Mouse (Mus musculus): ENCODE results near the gene Gm12184. TPM values are rescaled to one million over a fixed set of nuclear protein-coding genes. Genes with fewer than 3 reads are reported as not detected.
A peak's percentile ranks its signal among the peaks of the same experiment; 100 is the strongest.

Gene Gm12184
- polyA plus RNA-seq, 1 experiment: 13.2 TPM

DNA sequence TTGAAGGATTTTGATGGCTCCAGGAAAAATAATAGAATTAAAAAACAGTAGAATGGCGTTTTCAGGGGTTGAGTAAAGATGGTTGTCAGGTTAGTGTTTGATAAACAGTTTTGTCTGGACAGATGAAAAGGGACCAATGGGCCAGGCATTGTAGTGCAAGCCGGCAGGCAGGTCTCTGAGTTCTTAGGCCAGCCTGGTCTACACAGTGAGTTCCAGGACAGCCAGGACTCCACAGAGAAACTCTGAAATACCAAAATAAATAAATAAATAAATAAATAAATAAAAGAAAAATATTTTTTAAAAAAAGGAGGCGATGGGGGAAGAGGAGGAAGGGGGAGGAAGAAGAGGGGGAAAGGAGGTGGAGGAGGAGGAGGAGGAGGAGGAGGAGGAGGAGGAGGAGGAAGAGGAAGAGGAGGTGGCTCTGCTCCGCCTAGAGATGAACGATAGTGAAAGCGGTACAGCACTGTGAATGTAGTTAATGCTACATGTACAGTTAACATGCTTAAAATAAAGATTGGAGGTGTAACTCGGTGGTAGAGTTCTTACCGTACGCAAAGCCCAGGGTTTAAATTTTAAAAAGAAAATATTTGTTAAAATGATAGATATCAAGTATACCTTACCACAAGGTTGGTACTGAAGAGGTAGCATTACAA lies 6.7 kb upstream of the Gm12184 start:
- peak overlapping the region; percentile 38 for H3K4me3 ChIP-seq
- H3K36me3 ChIP-seq (ENCODE audit: control insufficient read depth, insufficient read depth): no peaks in the 10 kb centered on the region
- H3K4me2 ChIP-seq (ENCODE audit: low read depth): peak overlapping the region; percentile 60
- no peaks in the 10 kb centered on the region for H3K79me2 ChIP-seq (ENCODE audit: control insufficient read depth, insufficient read depth)
- TF ChIP-seq REST (IDR thresholded peaks at IDR 0.05; ENCODE audit: insufficient read depth, insufficient read length) (no peak), POLR2AphosphoS2 (IDR thresholded peaks at IDR 0.05; ENCODE audit: insufficient read length, low read depth) (no peak), MAX (IDR thresholded peaks at IDR 0.05; ENCODE audit: low read depth) (no peak), SRF (IDR thresholded peaks at IDR 0.05; ENCODE audit: control insufficient read depth, insufficient read length, low read depth) (no peak), USF1 (IDR thresholded peaks at IDR 0.05; ENCODE audit: low read depth) (no peak), MYOD1 (IDR thresholded peaks at IDR 0.05; ENCODE audit: control insufficient read depth in 1 of 3, insufficient read length in 2 of 3, low read depth in 2 of 3) (no peak), E2F4 (IDR thresholded peaks at IDR 0.05; ENCODE audit: insufficient read depth) (no peak), MYOG (IDR thresholded peaks at IDR 0.05; ENCODE audit: control insufficient read depth in 1 of 3, insufficient read depth in 1 of 3, insufficient read length in 2 of 3, low read depth in 2 of 3) (no peak), TCF12 (IDR thresholded peaks at IDR 0.05; ENCODE audit: insufficient read depth, poor library complexity, severe bottlenecking) (no peak), TCF3 (IDR thresholded peaks at IDR 0.05; ENCODE audit: insufficient read length, low read depth) (no peak), POLR2A (IDR thresholded peaks at IDR 0.05; ENCODE audit: insufficient read length, low read depth) (no peak), CEBPB (IDR thresholded peaks at IDR 0.05; ENCODE audit: insufficient read depth, poor library complexity, severe bottlenecking) (no peak)
- H3K27me3 ChIP-seq (ENCODE audit: control insufficient read depth, insufficient read depth, insufficient read length): no peaks in the 10 kb centered on the region
- H3ac ChIP-seq (ENCODE audit: control insufficient read depth, insufficient read length): no peak overlapping the region

DNA sequence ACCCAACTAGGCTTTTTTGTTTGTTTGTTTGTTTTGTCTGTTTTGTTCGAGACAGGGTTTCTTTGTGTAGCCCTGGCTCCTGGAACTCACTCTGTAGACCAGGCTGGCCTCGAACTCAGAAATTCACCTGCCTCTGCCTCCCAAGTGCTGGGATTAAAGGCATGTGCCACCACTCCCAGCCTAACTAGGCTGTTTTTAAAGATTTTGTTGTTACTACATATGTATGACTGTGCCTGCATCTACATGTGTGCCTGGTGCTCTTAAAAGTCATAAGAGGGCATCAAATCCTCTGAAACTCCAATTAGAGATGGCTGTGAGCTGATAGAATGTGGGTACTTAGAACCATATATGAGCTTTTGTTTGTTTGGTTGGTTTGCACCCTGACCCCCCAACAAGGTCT lies 4.8 kb upstream of the Gm12184 start:
- Histone ChIP-seq H3K79me2 (ENCODE audit: control insufficient read depth, insufficient read depth) (no peaks in the 10 kb centered on the region), H3K27me3 (ENCODE audit: control insufficient read depth, insufficient read depth, insufficient read length) (no peaks in the 10 kb centered on the region), H3K36me3 (ENCODE audit: control insufficient read depth, insufficient read depth) (no peaks in the 10 kb centered on the region), H3ac (ENCODE audit: control insufficient read depth, insufficient read length) (no peak overlapping the region), H3K4me3 (no peak overlapping the region), H3K4me2 (ENCODE audit: low read depth) (no peak overlapping the region)
- TF ChIP-seq POLR2AphosphoS2 (IDR thresholded peaks at IDR 0.05; ENCODE audit: insufficient read length, low read depth) (no peak), TCF3 (IDR thresholded peaks at IDR 0.05; ENCODE audit: insufficient read length, low read depth) (no peak), E2F4 (IDR thresholded peaks at IDR 0.05; ENCODE audit: insufficient read depth) (no peak), MAX (IDR thresholded peaks at IDR 0.05; ENCODE audit: low read depth) (no peak), MYOD1 (IDR thresholded peaks at IDR 0.05; ENCODE audit: control insufficient read depth in 1 of 3, insufficient read length in 2 of 3, low read depth in 2 of 3) (no peak), CEBPB (IDR thresholded peaks at IDR 0.05; ENCODE audit: insufficient read depth, poor library complexity, severe bottlenecking) (no peak), REST (IDR thresholded peaks at IDR 0.05; ENCODE audit: insufficient read depth, insufficient read length) (no peak), SRF (IDR thresholded peaks at IDR 0.05; ENCODE audit: control insufficient read depth, insufficient read length, low read depth) (no peak), TCF12 (IDR thresholded peaks at IDR 0.05; ENCODE audit: insufficient read depth, poor library complexity, severe bottlenecking) (no peak), MYOG (IDR thresholded peaks at IDR 0.05; ENCODE audit: control insufficient read depth in 1 of 3, insufficient read depth in 1 of 3, insufficient read length in 2 of 3, low read depth in 2 of 3) (no peak)

DNA sequence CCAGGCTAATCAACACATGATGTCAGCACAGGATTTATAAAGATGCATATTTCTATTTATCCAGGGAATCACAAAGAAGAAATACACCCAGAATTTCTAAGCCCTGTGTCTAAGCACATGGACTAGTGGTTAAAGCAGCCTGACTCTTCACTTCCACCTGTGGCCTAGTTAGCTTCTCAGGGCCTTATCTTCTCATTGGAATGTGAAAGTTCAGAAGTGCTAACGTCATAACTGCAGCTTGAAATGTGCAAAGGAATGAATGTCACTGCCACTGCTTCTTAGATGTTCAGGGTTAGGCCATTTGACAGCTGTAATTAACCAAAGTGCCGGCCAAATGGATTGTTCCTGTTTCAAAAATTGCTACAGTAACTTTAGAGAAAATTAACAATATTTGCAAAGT lies 3.8 kb upstream of the Gm12184 start:
- Histone ChIP-seq H3K79me2 (ENCODE audit: control insufficient read depth, insufficient read depth) (no peaks in the 10 kb centered on the region), H3K27me3 (ENCODE audit: control insufficient read depth, insufficient read depth, insufficient read length) (no peaks in the 10 kb centered on the region), H3K4me3 (no peak overlapping the region), H3K4me2 (ENCODE audit: low read depth) (no peak overlapping the region), H3ac (ENCODE audit: control insufficient read depth, insufficient read length) (no peak overlapping the region), H3K36me3 (ENCODE audit: control insufficient read depth, insufficient read depth) (no peaks in the 10 kb centered on the region)
- TF ChIP-seq MAX (IDR thresholded peaks at IDR 0.05; ENCODE audit: low read depth) (no peak), REST (IDR thresholded peaks at IDR 0.05; ENCODE audit: insufficient read depth, insufficient read length) (no peak), MYOG (IDR thresholded peaks at IDR 0.05; ENCODE audit: control insufficient read depth in 1 of 3, insufficient read depth in 1 of 3, insufficient read length in 2 of 3, low read depth in 2 of 3) (no peak)

DNA sequence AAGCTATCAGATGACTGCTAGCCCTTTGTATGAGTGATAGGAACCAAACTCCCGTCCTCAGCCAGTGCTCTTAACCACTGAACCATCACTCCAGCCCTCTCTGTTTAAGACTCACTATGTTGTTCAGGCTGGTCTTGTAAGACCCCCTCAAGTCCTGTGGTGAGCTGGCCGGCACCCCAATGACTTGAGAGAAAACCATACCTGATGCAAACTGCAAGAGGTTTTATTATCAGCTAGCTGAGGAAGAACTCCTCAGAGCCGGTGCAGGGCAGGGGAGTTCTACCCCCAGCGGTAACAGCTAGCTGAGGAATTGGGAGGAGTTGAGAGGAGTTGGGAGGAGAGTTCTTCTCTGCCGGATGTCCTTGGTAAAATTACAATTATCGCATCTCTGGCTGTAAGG lies 1.5 kb upstream of the Gm12184 start:
- H3ac ChIP-seq (ENCODE audit: control insufficient read depth, insufficient read length): no peak overlapping the region
- no peak for TF ChIP-seq TCF3 (IDR thresholded peaks at IDR 0.05; ENCODE audit: insufficient read length, low read depth)
- TF ChIP-seq USF1 (IDR thresholded peaks at IDR 0.05; ENCODE audit: low read depth): no peak
- TF ChIP-seq MAX (IDR thresholded peaks at IDR 0.05; ENCODE audit: low read depth): no peak
- no peak for TF ChIP-seq MYOD1 (IDR thresholded peaks at IDR 0.05; ENCODE audit: control insufficient read depth in 1 of 3, insufficient read length in 2 of 3, low read depth in 2 of 3)
- TF ChIP-seq CEBPB (IDR thresholded peaks at IDR 0.05; ENCODE audit: insufficient read depth, poor library complexity, severe bottlenecking): no peak
- TF ChIP-seq E2F4 (IDR thresholded peaks at IDR 0.05; ENCODE audit: insufficient read depth): no peak
- no peak for TF ChIP-seq POLR2A (IDR thresholded peaks at IDR 0.05; ENCODE audit: insufficient read length, low read depth)
- no peak for TF ChIP-seq TCF12 (IDR thresholded peaks at IDR 0.05; ENCODE audit: insufficient read depth, poor library complexity, severe bottlenecking)
- no peak for TF ChIP-seq MYOG (IDR thresholded peaks at IDR 0.05; ENCODE audit: control insufficient read depth in 1 of 3, insufficient read depth in 1 of 3, insufficient read length in 2 of 3, low read depth in 2 of 3)
- no peak for TF ChIP-seq REST (IDR thresholded peaks at IDR 0.05; ENCODE audit: insufficient read depth, insufficient read length)
- TF ChIP-seq SRF (IDR thresholded peaks at IDR 0.05; ENCODE audit: control insufficient read depth, insufficient read length, low read depth): no peak
- TF ChIP-seq POLR2AphosphoS2 (IDR thresholded peaks at IDR 0.05; ENCODE audit: insufficient read length, low read depth): no peak

DNA sequence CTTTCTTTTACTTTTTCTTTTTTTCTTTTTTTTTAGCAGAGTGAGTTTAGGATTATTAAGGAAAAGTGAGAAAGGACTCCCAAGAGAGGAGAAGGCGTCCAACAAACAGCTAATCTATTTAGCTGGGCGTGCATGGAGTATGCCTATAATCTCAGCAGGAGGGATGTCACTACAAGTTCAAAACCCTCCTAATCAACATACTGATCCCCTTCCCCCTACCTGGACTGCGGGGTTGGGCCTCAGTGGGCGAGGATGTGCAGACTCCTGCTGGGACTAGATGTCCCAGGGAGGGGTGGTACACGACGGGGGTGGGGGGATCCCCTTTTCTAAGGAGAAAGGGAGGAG lies 269 bp upstream of the Gm12184 start:
- Histone ChIP-seq H3K36me3 (ENCODE audit: control insufficient read depth, insufficient read depth) (no peaks in the 10 kb centered on the region), H3K4me3 (peak overlapping the region; percentile 28), H3ac (ENCODE audit: control insufficient read depth, insufficient read length) (no peak overlapping the region), H3K27me3 (ENCODE audit: control insufficient read depth, insufficient read depth, insufficient read length) (no peaks in the 10 kb centered on the region), H3K4me2 (ENCODE audit: low read depth) (peak overlapping the region; percentile 58), H3K79me2 (ENCODE audit: control insufficient read depth, insufficient read depth) (no peaks in the 10 kb centered on the region)
- TF ChIP-seq POLR2AphosphoS2 (IDR thresholded peaks at IDR 0.05; ENCODE audit: insufficient read length, low read depth) (no peak), TCF12 (IDR thresholded peaks at IDR 0.05; ENCODE audit: insufficient read depth, poor library complexity, severe bottlenecking) (no peak), TCF3 (IDR thresholded peaks at IDR 0.05; ENCODE audit: insufficient read length, low read depth) (no peak), POLR2A (IDR thresholded peaks at IDR 0.05; ENCODE audit: insufficient read length, low read depth) (no peak), CEBPB (IDR thresholded peaks at IDR 0.05; ENCODE audit: insufficient read depth, poor library complexity, severe bottlenecking) (no peak), MYOG (IDR thresholded peaks at IDR 0.05; ENCODE audit: control insufficient read depth in 1 of 3, insufficient read depth in 1 of 3, insufficient read length in 2 of 3, low read depth in 2 of 3) (no peak)

More for the DNA sequence above, 1.5 kb upstream of the Gm12184 start:
- H3K4me3 ChIP-seq: no peak overlapping the region
- no peaks in the 10 kb centered on the region for H3K79me2 ChIP-seq (ENCODE audit: control insufficient read depth, insufficient read depth)
- H3K4me2 ChIP-seq (ENCODE audit: low read depth): no peak overlapping the region
- no peaks in the 10 kb centered on the region for H3K27me3 ChIP-seq (ENCODE audit: control insufficient read depth, insufficient read depth, insufficient read length)
- H3K36me3 ChIP-seq (ENCODE audit: control insufficient read depth, insufficient read depth): no peaks in the 10 kb centered on the region

Measured in myocyte (in vitro differentiated cells).